Mouse (Mus musculus) c-Kit-positive CD71-positive TER-119-negative erythroid progenitor cells, embryonic 14.5 days (primary cell): ENCODE data around the gene D630003M21Rik.

ENCODE experiments used
- DNase-seq: peaks from one replicate; pipeline ENCODE4 v3.0.0-alpha.2; 2013; ENCODE audit warnings: low read depth

Gene D630003M21Rik

GRCm38 (mm10) chr2:158228670-158229502 lies at the start of gene D630003M21Rik:
Gene D630003M21Rik, minus strand, starts transcription at chr2:158229222.
- no peak for DNase-seq

- DNase-seq, result no peak
These were observed 47.9 kb upstream of the D630003M21Rik start for GRCm38 (mm10) chr2:158276878-158277277.

GRCm38 (mm10) chr2:158276451-158276850 lies 47.4 kb upstream of the D630003M21Rik start:
- DNase-seq, result no peak

- no peak for DNase-seq
These were observed 46.8 kb upstream of the D630003M21Rik start for GRCm38 (mm10) chr2:158275811-158276210.

- DNase-seq, result no peak
These were observed 46.3 kb upstream of the D630003M21Rik start for GRCm38 (mm10) chr2:158275349-158275748.

GRCm38 (mm10) chr2:158273646-158274045 lies 44.6 kb upstream of the D630003M21Rik start:
- no peak for DNase-seq

- no peak for DNase-seq
These were observed 41.0 kb upstream of the D630003M21Rik start for GRCm38 (mm10) chr2:158270017-158270416.

GRCm38 (mm10) chr2:158264877-158265276 lies 35.9 kb upstream of the D630003M21Rik start:
- DNase-seq, result no peak

GRCm38 (mm10) chr2:158259498-158259897 lies 30.5 kb upstream of the D630003M21Rik start:
- DNase-seq, result no peak

- peak; percentile 48 for DNase-seq
These were observed 29.8 kb upstream of the D630003M21Rik start for GRCm38 (mm10) chr2:158258781-158259180.

- DNase-seq, result no peak
These were observed 29.0 kb upstream of the D630003M21Rik start, which contains the start of gene Bpi for GRCm38 (mm10) chr2:158258005-158258418. Gene Bpi, plus strand, starts transcription at chr2:158258094.

GRCm38 (mm10) chr2:158256894-158257293 lies 27.9 kb upstream of the D630003M21Rik start:
- no peak for DNase-seq

GRCm38 (mm10) chr2:158253806-158254205 lies 24.8 kb upstream of the D630003M21Rik start:
- no peak for DNase-seq

GRCm38 (mm10) chr2:158250558-158250957 lies 21.5 kb upstream of the D630003M21Rik start:
- DNase-seq, result no peak

- DNase-seq, result no peak
These were observed 19.3 kb upstream of the D630003M21Rik start for GRCm38 (mm10) chr2:158248318-158248717.

- no peak for DNase-seq
These were observed 18.8 kb upstream of the D630003M21Rik start for GRCm38 (mm10) chr2:158247852-158248251.

GRCm38 (mm10) chr2:158245072-158245817 lies 16.2 kb upstream of the D630003M21Rik start:
- DNase-seq, result no peak

- DNase-seq, result no peak
These were observed 14.3 kb upstream of the D630003M21Rik start for GRCm38 (mm10) chr2:158243129-158243870.

GRCm38 (mm10) chr2:158242170-158242896 lies 13.3 kb upstream of the D630003M21Rik start:
- DNase-seq, result no peak

GRCm38 (mm10) chr2:158241126-158241738 lies 12.2 kb upstream of the D630003M21Rik start:
- DNase-seq, result no peak

GRCm38 (mm10) chr2:158238101-158238500 lies 9.1 kb upstream of the D630003M21Rik start:
- DNase-seq, result no peak
